Mouse (Mus musculus) liver, adult 2 months (tissue): ENCODE measurements around the gene Sntg2. TPM values are rescaled to one million over a fixed set of nuclear protein-coding genes. Genes with fewer than 3 reads are reported as not detected.
A peak's percentile ranks its signal among the peaks of the same experiment; 100 is the strongest.

ENCODE experiments used
- DNase-seq: peaks from one replicate; pipeline ENCODE4 v3.0.0-alpha.2; 2011; ENCODE audit warnings: low read depth, low spot score; ENCODE audit errors: extremely low read depth
- H3K27ac ChIP-seq: fragments of 200-500 bp; replicated peaks from 2 replicates; pipeline ENCODE4 v1.5.1; 2012; ENCODE audit warnings: low read depth, mild to moderate bottlenecking, control low read depth, inconsistent platforms, low read length; ENCODE audit not compliant: insufficient read depth
- H3K27me3 ChIP-seq: fragments of 200-500 bp; 2 replicates; pipeline ENCODE4 v1.6.1; 2012; ENCODE audit warnings: mild to moderate bottlenecking, moderate library complexity, low read length, inconsistent platforms; ENCODE audit not compliant: control insufficient read depth, insufficient read depth
- H3K36me3 ChIP-seq: fragments of 200-500 bp; 2 replicates; pipeline ENCODE4 v1.6.1; 2012; ENCODE audit warnings: low read length, inconsistent platforms; ENCODE audit not compliant: control insufficient read depth, insufficient read depth
- H3K4me1 ChIP-seq: fragments of 200-500 bp; 2 replicates; pipeline ENCODE4 v1.6.1; 2011; ENCODE audit warnings: low read length; ENCODE audit not compliant: control insufficient read depth, insufficient read depth
- H3K4me3 ChIP-seq: fragments of 200-500 bp; 2 replicates; pipeline ENCODE4 v1.5.1; 2011; ENCODE audit warnings: low read depth, mild to moderate bottlenecking, control low read depth, low read length, moderate library complexity; ENCODE audit not compliant: insufficient read depth
- H3K79me2 ChIP-seq: fragments of 200-500 bp; 2 replicates; pipeline ENCODE4 v1.6.1; 2012; ENCODE audit warnings: inconsistent platforms, mild to moderate bottlenecking, low read length, moderate library complexity; ENCODE audit not compliant: control insufficient read depth, insufficient read depth
- H3K9ac ChIP-seq: fragments of 200-500 bp; 2 replicates; pipeline ENCODE4 v1.6.1; 2012; ENCODE audit warnings: low read depth, mild to moderate bottlenecking, control low read depth, inconsistent platforms, low read length
- CTCF ChIP-seq: fragments of 200-500 bp; IDR thresholded peaks from 2 replicates; pipeline ENCODE4 v1.5.1; 2011; ENCODE audit warnings: low read depth, low read length, control low read depth
- POLR2A ChIP-seq: fragments of 200-500 bp; IDR thresholded peaks from 2 replicates; pipeline ENCODE4 v1.6.1; 2011; ENCODE audit warnings: low read length, control low read depth; ENCODE audit not compliant: insufficient read depth; ENCODE audit errors: extremely low read depth
- WGBS: fragments of 180-500 bp; shearing (Covaris S2); methylation state at CpG from one replicate; pipeline ENCODE4 v1.1.7; 2018; 5-methylcytosine and 5-hydroxymethylcytosine counted together
- polyA plus RNA-seq: library from polyadenylated mRNA; depleted of rRNA; stranded (reverse); fragments of >200 nt; gene quantifications from 2 replicates; pipeline ENCODE4 v1.2.3, GENCODE M21; 2012
- total RNA-seq: library from RNA; depleted of rRNA; stranded (reverse); fragments of >200 nt; gene quantifications from 2 replicates; pipeline ENCODE4 v1.2.3, GENCODE M21; 2014

The Sntg2 gene
- total and polyA plus RNA-seq, 2 experiments, result 4.6 to 15.7 TPM

DNA sequence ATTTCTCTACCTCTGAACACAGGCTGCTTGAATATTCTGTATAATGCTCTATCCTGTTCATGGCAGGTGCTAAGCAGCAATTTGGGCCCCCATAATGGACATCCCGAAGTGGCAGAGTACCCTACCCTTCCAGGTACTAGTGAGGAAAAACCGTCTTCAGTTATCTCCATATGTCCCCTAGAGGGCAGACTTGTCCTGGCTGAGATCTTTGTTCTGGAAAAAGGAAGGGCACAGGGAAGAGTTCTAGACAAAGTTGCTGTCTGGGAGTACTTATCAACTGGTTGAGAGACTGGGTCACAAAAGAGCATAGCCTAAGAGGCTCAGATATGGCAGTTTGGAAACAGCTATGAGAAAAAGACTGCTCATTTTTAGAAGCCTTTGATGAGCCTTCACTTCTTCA is 173.4 kb downstream of the Sntg2 start:
- Histone ChIP-seq H3K4me1 (peaks cover 20% of the 10 kb centered on the region), H3K79me2 (no peaks in the 10 kb centered on the region), H3K36me3 (0 out of 2 replicates have a peak, but pooled peaks cover 3% of the 10 kb centered on the region), H3K9ac (no peak overlapping the region), H3K27me3 (no peaks in the 10 kb centered on the region), H3K27ac (no peak overlapping the region), H3K4me3 (no peak overlapping the region)
- peak; percentile 75 for DNase-seq
- WGBS, result 17% methylated on average over 2 of the region's 2 CpGs
- TF ChIP-seq CTCF (peak; percentile 40; the same call in 1 of the 2 replicates), POLR2A (no peak)

DNA sequence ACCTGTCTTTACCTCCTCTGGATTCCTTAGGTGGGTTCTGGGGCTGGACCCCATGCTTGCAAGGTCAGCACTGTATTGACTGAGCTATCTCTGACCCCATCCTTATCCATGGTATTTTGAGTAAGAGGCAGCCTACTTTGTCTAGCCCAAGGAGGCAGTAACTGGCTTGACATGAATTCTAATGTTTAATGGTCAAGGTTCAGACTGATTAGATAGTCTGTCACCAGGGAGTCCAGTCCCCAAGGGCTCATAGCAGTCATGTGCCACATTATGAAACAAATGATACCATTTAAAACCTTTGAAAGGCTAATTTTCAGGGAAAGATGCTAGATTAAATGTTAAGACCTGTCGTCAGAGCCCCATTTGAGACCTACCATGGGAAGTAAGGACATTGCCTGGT is 174.9 kb downstream of the Sntg2 start:
- TF ChIP-seq POLR2A (no peak), CTCF (no peak)
- Histone ChIP-seq H3K27ac (peak overlapping the region; percentile 61), H3K4me3 (no peak overlapping the region), H3K4me1 (peaks cover 20% of the 10 kb centered on the region), H3K79me2 (no peaks in the 10 kb centered on the region), H3K9ac (no peak overlapping the region), H3K27me3 (no peaks in the 10 kb centered on the region), H3K36me3 (0 out of 2 replicates have a peak, but pooled peaks cover 3% of the 10 kb centered on the region)
- DNase-seq, result peak; percentile 90
- 24% methylated on average over 1 of the region's 1 CpGs for WGBS

DNA sequence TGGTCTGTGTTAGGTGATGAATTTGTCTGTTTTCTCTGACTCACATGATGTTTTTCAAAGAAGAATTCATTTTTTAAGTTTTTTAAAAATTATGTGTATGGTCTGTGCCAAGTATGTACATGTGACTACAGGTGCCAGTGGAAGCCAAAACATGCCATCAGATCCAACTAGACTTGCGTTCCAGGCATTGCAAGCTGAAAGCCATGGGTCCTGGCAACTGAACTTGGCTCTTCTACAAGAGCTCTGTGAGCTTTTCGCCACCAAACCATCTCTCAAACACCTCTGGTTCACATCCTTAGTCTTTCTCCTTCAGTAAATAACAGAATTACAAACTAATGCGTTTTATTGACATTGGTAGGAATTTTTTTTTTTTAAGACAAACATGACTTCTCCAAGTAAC is 191.5 kb downstream of the Sntg2 start:
- no peak overlapping the region for H3K27ac ChIP-seq
- no peak for TF ChIP-seq CTCF
- TF ChIP-seq POLR2A, result no peak
- H3K79me2 ChIP-seq, result no peaks in the 10 kb centered on the region
- H3K9ac ChIP-seq, result no peak overlapping the region
- 58% methylated on average over 3 of the region's 3 CpGs for WGBS
- no peaks in the 10 kb centered on the region for H3K27me3 ChIP-seq
- peaks cover 6% of the 10 kb centered on the region for H3K36me3 ChIP-seq
- no peak for DNase-seq
- H3K4me3 ChIP-seq, result no peak overlapping the region
- H3K4me1 ChIP-seq, result no peaks in the 10 kb centered on the region

DNA sequence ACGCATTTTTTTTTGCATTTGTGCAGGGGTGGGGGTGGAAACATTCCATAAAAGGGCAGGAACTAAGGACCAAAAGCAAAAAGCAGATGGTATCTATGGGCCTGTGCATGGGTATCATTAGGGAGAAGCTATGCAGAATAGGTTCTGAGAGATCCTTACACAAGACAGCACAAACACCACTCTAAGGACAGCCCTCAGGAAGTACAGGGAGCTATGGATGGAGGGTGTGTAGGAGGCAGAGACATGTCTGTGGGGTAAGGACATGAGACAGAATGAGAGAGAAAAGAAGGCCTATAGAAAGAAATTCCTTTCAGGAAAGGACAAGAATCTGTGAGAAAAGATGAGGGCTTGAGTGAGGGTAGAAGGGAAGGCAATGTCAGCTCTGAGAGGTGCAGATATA is 193.6 kb downstream of the Sntg2 start:
- TF ChIP-seq POLR2A (no peak), CTCF (no peak)
- Histone ChIP-seq H3K79me2 (no peaks in the 10 kb centered on the region), H3K27ac (no peak overlapping the region), H3K9ac (no peak overlapping the region), H3K27me3 (no peaks in the 10 kb centered on the region), H3K36me3 (peaks cover 6% of the 10 kb centered on the region), H3K4me1 (no peaks in the 10 kb centered on the region), H3K4me3 (no peak overlapping the region)
- no peak for DNase-seq
- 65% methylated on average over 1 of the region's 1 CpGs for WGBS

DNA sequence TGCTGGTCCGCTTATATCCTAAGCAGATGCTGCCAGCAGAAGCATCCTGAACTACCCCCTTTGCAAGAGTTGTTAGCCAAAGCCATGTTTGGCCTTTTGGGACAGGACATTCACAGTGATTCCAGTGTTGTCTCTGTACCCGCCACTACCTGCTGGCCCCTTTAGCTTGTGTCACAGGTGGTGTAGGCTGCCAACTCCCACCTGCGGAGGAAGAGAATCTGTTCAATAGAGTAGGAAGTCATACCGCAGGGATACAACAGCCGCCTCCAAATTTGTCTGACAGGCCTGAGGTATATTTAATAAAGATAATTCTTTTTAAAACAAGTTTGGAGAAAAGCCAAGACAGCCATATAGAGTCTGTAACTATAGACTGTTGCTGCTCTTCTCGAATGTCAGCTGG is 195.2 kb downstream of the Sntg2 start:
- Histone ChIP-seq H3K27ac (no peak overlapping the region), H3K4me1 (no peaks in the 10 kb centered on the region), H3K36me3 (peaks cover 3% of the 10 kb centered on the region), H3K4me3 (no peak overlapping the region), H3K79me2 (no peaks in the 10 kb centered on the region), H3K9ac (no peak overlapping the region), H3K27me3 (no peaks in the 10 kb centered on the region)
- TF ChIP-seq POLR2A (no peak), CTCF (no peak)
- WGBS, result 82% methylated on average over 6 of the region's 6 CpGs
- no peak for DNase-seq

DNA sequence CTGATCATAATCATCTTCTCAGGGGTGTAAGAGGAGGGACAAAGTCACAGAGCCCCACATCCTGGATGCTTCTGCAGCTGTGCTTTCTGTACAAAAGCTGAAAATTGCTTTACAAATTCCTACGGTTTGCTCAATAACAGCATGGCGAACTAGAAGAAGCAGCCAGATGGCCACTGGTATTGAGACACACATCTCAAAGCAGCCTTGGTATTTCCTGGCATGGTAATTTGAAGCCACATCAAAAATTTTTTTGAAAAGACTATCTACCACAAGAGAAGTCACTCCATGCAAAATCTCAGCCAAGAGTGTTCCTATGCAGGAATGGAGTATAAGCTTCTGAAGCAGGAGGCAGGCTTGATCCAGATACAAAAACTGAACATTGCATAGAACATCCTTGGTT is 195.6 kb downstream of the Sntg2 start:
- TF ChIP-seq POLR2A, result no peak
- TF ChIP-seq CTCF, result no peak
- no peak overlapping the region for H3K27ac ChIP-seq

More for the DNA sequence above, 195.6 kb downstream of the Sntg2 start:
- Histone ChIP-seq H3K9ac (no peak overlapping the region), H3K4me3 (no peak overlapping the region), H3K27me3 (no peaks in the 10 kb centered on the region), H3K36me3 (peaks cover 1% of the 10 kb centered on the region), H3K79me2 (no peaks in the 10 kb centered on the region), H3K4me1 (no peaks in the 10 kb centered on the region)
- WGBS, result 84% methylated on average over 2 of the region's 2 CpGs
- no peak for DNase-seq
